11 mouse cellular contexts compared by ENCODE assay signal in the genomic region with DNA sequence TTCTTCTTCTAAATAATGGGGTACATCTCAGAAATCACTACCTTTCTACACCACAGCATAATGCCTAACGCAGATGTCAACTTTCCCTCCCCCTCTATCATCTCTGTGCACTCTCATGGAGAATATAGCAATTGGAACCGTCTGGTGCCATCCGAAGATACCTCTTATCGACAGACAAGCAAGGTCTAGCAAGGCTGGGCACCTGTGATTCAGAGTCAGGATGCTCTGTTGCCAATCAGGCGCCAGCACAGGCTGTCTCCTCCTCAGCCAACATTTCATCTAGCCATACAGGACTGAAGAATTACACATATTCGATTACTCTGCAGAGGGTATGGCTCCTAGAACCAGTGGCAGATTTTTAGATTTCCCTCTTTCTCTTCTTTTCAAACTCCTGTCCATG.
"Had no signal": no experiment of that assay in that cellular context is flagged by ENCODE, and none has a peak within 500 bp of the region (broad histone marks: within the 10 kb centered on the region; RNA-seq: fewer than 3 reads in every experiment).

No protein-coding gene starts in this region.

- H3K27me3 ChIP-seq: limb, embryonic 13.5 days; neural tube, embryonic 12.5 days; stomach, embryonic 15.5 days had no signal

- H3K4me3 ChIP-seq: layer of hippocampus, adult 2 months; limb, embryonic 13.5 days; neural tube, embryonic 12.5 days; stomach, embryonic 15.5 days had no signal

- H3K4me1 ChIP-seq: neural tube, embryonic 12.5 days had no signal

- DNase-seq: kidney, postnatal 10 days; kidney, postnatal 4 days; lung, adult 18-20 months; right cerebral cortex, postnatal 14 days; thymus, adult 2 months; thymus, postnatal 25 days had no signal

- H3K4me2 ChIP-seq: limb, embryonic 13.5 days; neural tube, embryonic 12.5 days; stomach, embryonic 15.5 days had no signal

- H3K36me3 ChIP-seq: limb, embryonic 13.5 days; neural tube, embryonic 12.5 days; stomach, embryonic 15.5 days had no signal

- H3K27ac ChIP-seq: layer of hippocampus, adult 2 months; limb, embryonic 13.5 days; liver, embryonic 14.5 days; neural tube, embryonic 12.5 days; stomach, embryonic 15.5 days had no signal

- H3K9ac ChIP-seq: limb, embryonic 13.5 days; liver, embryonic 14.5 days; neural tube, embryonic 12.5 days; stomach, embryonic 15.5 days had no signal

- H3K9me3 ChIP-seq: limb, embryonic 13.5 days; neural tube, embryonic 12.5 days; stomach, embryonic 15.5 days had no signal
